Mouse (Mus musculus) heart, postnatal 14 days (tissue): ENCODE results near the gene Med7. TPM values are rescaled to one million over a fixed set of nuclear protein-coding genes. Genes with fewer than 3 reads are reported as not detected.
"Not testable (repeated sequence)": the region's sequence is repeated elsewhere in the genome, so short reads cannot be mapped to it uniquely, and the experiment has no call there.

Source experiments
- DNase-seq, 2 experiments: peaks; one replicate each; pipeline ENCODE4 v3.0.0; 2021 to 2022
- intact Hi-C: fragments of 180-260 bp; cut with DNase I; formaldehyde crosslinking; loops from one replicate; pipeline ENCODE4 v1.15.1; 2025
- total RNA-seq, 2 experiments: library from RNA; stranded (reverse); gene quantifications; 2 replicates each; pipeline ENCODE4 v1.2.3; 2021

Gene Med7
- total RNA-seq, 2 experiments from 2014 or later = 18.6 to 21.8 TPM

- intact Hi-C loops = no loop called here
- no peak for DNase-seq
These were observed 15.4 kb upstream of the Med7 start for GRCm38 (mm10) chr11:46421086-46421888.

GRCm38 (mm10) chr11:46428131-46428530 lies 8.6 kb upstream of the Med7 start:
- intact Hi-C loops, DNase-seq: not testable (repeated sequence)

- DNase-seq = no peak
- intact Hi-C loops = loop anchor here (5.0 kb wide), 1 partner anchor 163 kb away; no protein-coding TSS in a partner anchor
These were observed 6.6 kb upstream of the Med7 start for GRCm38 (mm10) chr11:46430123-46430522.

GRCm38 (mm10) chr11:46431129-46431528 lies 5.6 kb upstream of the Med7 start:
- peak; percentile 65 to 82 for DNase-seq
- intact Hi-C loops = loop anchor here (5.0 kb wide), 1 partner anchor 164 kb away; no protein-coding TSS in a partner anchor

- intact Hi-C loops = no loop called here
These were observed 1.4 kb upstream of the Med7 start for GRCm38 (mm10) chr11:46435363-46435762.

GRCm38 (mm10) chr11:46437459-46438000 lies 805 bp downstream of the Med7 start:
- intact Hi-C loops = no loop called here
- no peak for DNase-seq

More at GRCm38 (mm10) chr11:46435363-46435762, 1.4 kb upstream of the Med7 start:
- no peak for DNase-seq

GRCm38 (mm10) chr11:46439005-46439543 lies 2.3 kb downstream of the Med7 start:
- intact Hi-C loops = no loop called here
- DNase-seq = no peak

GRCm38 (mm10) chr11:46441774-46442173 lies 5.0 kb downstream of the Med7 start:
- DNase-seq = no peak
- intact Hi-C loops = loop anchor here (10.0 kb wide), 1 partner anchor 193 kb away; no protein-coding TSS in a partner anchor

GRCm38 (mm10) chr11:46443152-46443551 lies 6.4 kb downstream of the Med7 start:
- intact Hi-C loops = loop anchor here (10.0 kb wide), 1 partner anchor 192 kb away; no protein-coding TSS in a partner anchor

GRCm38 (mm10) chr11:46443979-46444378 lies 7.3 kb downstream of the Med7 start:
- intact Hi-C loops = loop anchor here (10.0 kb wide), 1 partner anchor 191 kb away; no protein-coding TSS in a partner anchor
- DNase-seq = no peak

More at GRCm38 (mm10) chr11:46443152-46443551, 6.4 kb downstream of the Med7 start:
- DNase-seq = no peak

- intact Hi-C loops = loop anchor here (10.0 kb wide), 1 partner anchor 189 kb away; no protein-coding TSS in a partner anchor
- no peak for DNase-seq
These were observed 9.4 kb downstream of the Med7 start for GRCm38 (mm10) chr11:46446150-46446549.

- no peak for DNase-seq
- intact Hi-C loops = loop anchor here (10.0 kb wide), 1 partner anchor 187 kb away; no protein-coding TSS in a partner anchor
These were observed 11.1 kb downstream of the Med7 start for GRCm38 (mm10) chr11:46447644-46448484.

GRCm38 (mm10) chr11:46449461-46450080 lies 12.8 kb downstream of the Med7 start:
- peak in 1 of 2 experiments; percentile 5 for DNase-seq
- intact Hi-C loops = loop anchor here (10.0 kb wide), 1 partner anchor 185 kb away; no protein-coding TSS in a partner anchor

- intact Hi-C loops = no loop called here
- DNase-seq = no peak
These were observed 17.8 kb downstream of the Med7 start, which contains the start of gene Havcr2 for GRCm38 (mm10) chr11:46454453-46455045. Havcr2 (plus strand) TSS chr11:46454935.

- DNase-seq = no peak
- intact Hi-C loops = no loop called here
These were observed 23.2 kb downstream of the Med7 start for GRCm38 (mm10) chr11:46459960-46460359.

GRCm38 (mm10) chr11:46461362-46461761 lies 24.6 kb downstream of the Med7 start:
- DNase-seq = no peak
- intact Hi-C loops = no loop called here

GRCm38 (mm10) chr11:46461931-46462330 lies 25.2 kb downstream of the Med7 start:
- intact Hi-C loops = no loop called here
- no peak for DNase-seq

GRCm38 (mm10) chr11:46466878-46467277 lies 30.2 kb downstream of the Med7 start:
- no peak for DNase-seq
- intact Hi-C loops = no loop called here

GRCm38 (mm10) chr11:46474220-46474619 lies 37.5 kb downstream of the Med7 start:
- intact Hi-C loops = no loop called here
- no peak for DNase-seq
